Mouse (Mus musculus) intestine, postnatal 0 days (tissue): ENCODE results near the gene Pms1. TPM values are rescaled to one million over a fixed set of nuclear protein-coding genes. Genes with fewer than 3 reads are reported as not detected.
"Not testable (repeated sequence)": the region's sequence is repeated elsewhere in the genome, so short reads cannot be mapped to it uniquely, and the experiment has no call there.

Source experiments
- ATAC-seq: fragments of 200-750 bp; cut with Nextera tagmentation; 2 replicates; pipeline ENCODE4 v1.8.0; 2017; ENCODE audit warnings: mild to moderate bottlenecking, moderate TSS enrichment, moderate library complexity
- H3K27ac ChIP-seq: fragments of 300-500 bp; sonication (generic); 2 replicates; pipeline ENCODE4 v1.5.1; 2014; ENCODE audit warnings: mild to moderate bottlenecking, low read depth, low read length, moderate library complexity
- H3K27me3 ChIP-seq: fragments of 300-500 bp; sonication (generic); replicated peaks from 2 replicates; pipeline ENCODE4 v1.6.1; 2014; ENCODE audit warnings: low read length, mixed read lengths; ENCODE audit not compliant: control insufficient read depth, insufficient read depth
- H3K36me3 ChIP-seq: fragments of 300-500 bp; sonication (generic); 2 replicates; pipeline ENCODE4 v1.6.1; 2014; ENCODE audit warnings: mild to moderate bottlenecking, moderate library complexity; ENCODE audit not compliant: control insufficient read depth, insufficient read depth
- H3K4me1 ChIP-seq: fragments of 300-500 bp; sonication (generic); replicated peaks from 2 replicates; pipeline ENCODE4 v1.6.1; 2014; ENCODE audit warnings: antibody characterized with exemption, low read length, mixed read lengths; ENCODE audit not compliant: control insufficient read depth, insufficient read depth
- H3K4me2 ChIP-seq: fragments of 300-500 bp; sonication (generic); replicated peaks from 2 replicates; pipeline ENCODE4 v1.6.1; 2014; ENCODE audit warnings: low read depth, mild to moderate bottlenecking, moderate library complexity
- H3K4me3 ChIP-seq: fragments of 300-500 bp; sonication (generic); 2 replicates; pipeline ENCODE4 v1.5.1; 2014; ENCODE audit warnings: low read depth, low read length
- H3K9ac ChIP-seq: fragments of 300-500 bp; sonication (generic); 2 replicates; pipeline ENCODE4 v1.6.1; 2014; ENCODE audit warnings: mild to moderate bottlenecking, low read depth, low read length
- H3K9me3 ChIP-seq: fragments of 300-500 bp; sonication (generic); 2 replicates; pipeline ENCODE4 v1.6.1; 2016; ENCODE audit warnings: mixed run types; ENCODE audit not compliant: control insufficient read depth
- CTCF ChIP-seq: sonication (generic); IDR thresholded peaks from 2 replicates; pipeline ENCODE4 v1.5.1; 2016; ENCODE audit warnings: low read depth, mild to moderate bottlenecking, control low read depth, antibody characterized with exemption, moderate library complexity
- WGBS: fragments of 180-500 bp; shearing (Covaris S2); extraction: QIAGEN DNeasy Blood & Tissue Kit; methylation state at CpG from one replicate; pipeline ENCODE4 v1.1.7; 2014; 5-methylcytosine and 5-hydroxymethylcytosine counted together
- polyA plus RNA-seq: library from polyadenylated mRNA; unstranded; fragments of >200 nt; fragmentation: Nextera tagmentation; extraction: Ambion mirVana; gene quantifications from 2 replicates; pipeline ENCODE4 v1.2.1, GENCODE M21; 2015

Gene Pms1
- polyA plus RNA-seq = 5.4 and 6.8 TPM in 2 replicates

- H3K27me3 ChIP-seq = no peaks in the 10 kb centered on the region
- peak; percentile 100 for ATAC-seq
- peak within 1 kb of the TSS; percentile 91 for H3K27ac ChIP-seq
- no peaks in the 10 kb centered on the region for H3K9me3 ChIP-seq
- WGBS = under 1% methylated on average over 66 of the region's 66 CpGs
- 0 out of 2 replicates have a peak, but pooled peaks cover 4% of the 10 kb centered on the region for H3K36me3 ChIP-seq
- peak within 1 kb of the TSS; percentile 73 for H3K4me3 ChIP-seq
- TF ChIP-seq CTCF = peak; percentile 37
- H3K9ac ChIP-seq = peak within 1 kb of the TSS; percentile 78
- H3K4me1 ChIP-seq = 0 out of 2 replicates have a peak, but pooled peaks cover 2% of the 10 kb centered on the region
- H3K4me2 ChIP-seq = peak within 1 kb of the TSS; percentile 79
Observed at GRCm38 (mm10) chr1:53296581-53297383, at the start of gene Pms1, which contains the start of the genes Ormdl1 and Gm28778. TSS of gene Pms1 (minus strand) at chr1:53297018. TSS of gene Ormdl1 (plus strand) at chr1:53297095. TSS of gene Gm28778 (plus strand) at chr1:53297111.

DNA sequence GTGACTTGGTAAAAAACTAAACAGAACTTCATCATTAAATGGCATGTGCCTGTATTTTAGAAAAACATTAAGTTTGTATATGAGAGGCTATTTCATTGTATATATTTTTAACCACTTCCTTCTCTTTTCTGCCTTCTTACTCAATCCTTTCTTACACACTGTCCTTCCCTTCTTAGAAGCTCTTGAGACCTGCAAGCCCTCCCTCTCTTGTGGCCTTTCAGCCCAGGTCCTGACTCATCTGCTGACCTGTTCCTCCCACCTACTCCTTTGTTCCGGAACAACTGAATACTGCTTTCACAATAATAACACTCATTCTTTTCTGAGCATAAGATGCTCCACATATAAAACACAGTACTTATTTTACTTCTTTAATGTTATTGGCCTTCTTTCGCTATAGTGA lies 44.3 kb upstream of the Pms1 start:
- Histone ChIP-seq H3K27me3 (no peaks in the 10 kb centered on the region), H3K4me2 (no peak overlapping the region), H3K4me3 (no peak overlapping the region), H3K36me3 (peaks cover 22% of the 10 kb centered on the region), H3K27ac (no peak overlapping the region), H3K9me3 (no peaks in the 10 kb centered on the region), H3K4me1 (no peaks in the 10 kb centered on the region), H3K9ac (no peak overlapping the region)
- no peak for TF ChIP-seq CTCF
- ATAC-seq = no peak
- 93% methylated on average over 2 of the region's 2 CpGs for WGBS

GRCm38 (mm10) chr1:53337403-53337802 lies 40.6 kb upstream of the Pms1 start:
- H3K36me3 ChIP-seq = peaks cover 10% of the 10 kb centered on the region; the same call in 1 of the 2 replicates
- H3K9ac ChIP-seq, H3K27me3 ChIP-seq, ATAC-seq, H3K4me2 ChIP-seq, H3K4me1 ChIP-seq, H3K9me3 ChIP-seq, H3K27ac ChIP-seq, H3K4me3 ChIP-seq: not testable (repeated sequence)
- WGBS = 72% methylated on average over 2 of the region's 2 CpGs

- TF ChIP-seq CTCF = no peak
- no peak overlapping the region for H3K4me3 ChIP-seq
- H3K9me3 ChIP-seq = no peaks in the 10 kb centered on the region
- no peak overlapping the region for H3K9ac ChIP-seq
- H3K27me3 ChIP-seq = no peaks in the 10 kb centered on the region
- ATAC-seq = no peak
- H3K27ac ChIP-seq = no peak overlapping the region
- H3K4me1 ChIP-seq = no peaks in the 10 kb centered on the region
- H3K4me2 ChIP-seq = no peak overlapping the region
- no peaks in the 10 kb centered on the region for H3K36me3 ChIP-seq
Observed at GRCm38 (mm10) chr1:53335465-53335864, 38.6 kb upstream of the Pms1 start.

- not testable (repeated sequence) for H3K4me1 ChIP-seq, H3K4me3 ChIP-seq, H3K9ac ChIP-seq, ATAC-seq, H3K36me3 ChIP-seq, H3K9me3 ChIP-seq, H3K27me3 ChIP-seq, H3K27ac ChIP-seq, H3K4me2 ChIP-seq
- WGBS = 58% methylated on average over 5 of the region's 5 CpGs
Observed at GRCm38 (mm10) chr1:53333527-53333926, 36.7 kb upstream of the Pms1 start.

GRCm38 (mm10) chr1:53324827-53325494 lies 28.1 kb upstream of the Pms1 start:
- 68% methylated on average over 5 of the region's 5 CpGs for WGBS
- H3K9me3 ChIP-seq = no peaks in the 10 kb centered on the region
- H3K27me3 ChIP-seq = no peaks in the 10 kb centered on the region
- no peak overlapping the region for H3K9ac ChIP-seq
- H3K27ac ChIP-seq = no peak overlapping the region
- ATAC-seq = no peak
- H3K4me2 ChIP-seq = no peak overlapping the region
- H3K4me1 ChIP-seq = 0 out of 2 replicates have a peak, but pooled peaks cover 3% of the 10 kb centered on the region
- H3K4me3 ChIP-seq = no peak overlapping the region
- no peak for TF ChIP-seq CTCF
- no peaks in the 10 kb centered on the region for H3K36me3 ChIP-seq
